Mouse (Mus musculus) liver, embryonic 14.5 days (tissue): ENCODE measurements around the gene Kbtbd8. TPM values are rescaled to one million over a fixed set of nuclear protein-coding genes. Genes with fewer than 3 reads are reported as not detected.

Source experiments
- ATAC-seq: fragments of 200-750 bp; cut with Nextera tagmentation; 2 replicates; pipeline ENCODE4 v1.8.0; 2017; ENCODE audit warnings: moderate number of reproducible peaks, mild to moderate bottlenecking, moderate library complexity; ENCODE audit not compliant: insufficient read depth
- DNase-seq, 3 experiments: peaks; one replicate each; pipeline ENCODE4 v3.0.0-alpha.2; 2012 to 2013; ENCODE audit warnings: low read depth in 3 of 3, low spot score in 3 of 3
- H3K27ac ChIP-seq: fragments of 300-500 bp; sonication (generic); 2 replicates; pipeline ENCODE4 v1.5.1; 2014; ENCODE audit warnings: moderate library complexity, mild to moderate bottlenecking, control low read depth, inconsistent platforms
- H3K27me3 ChIP-seq: fragments of 300-500 bp; sonication (generic); 2 replicates; pipeline ENCODE4 v1.6.1; 2014; ENCODE audit warnings: mild to moderate bottlenecking, low read length, moderate library complexity; ENCODE audit not compliant: control insufficient read depth, insufficient read depth
- H3K36me3 ChIP-seq: fragments of 300-500 bp; sonication (generic); replicated peaks from 2 replicates; pipeline ENCODE4 v1.6.1; 2014; ENCODE audit warnings: low read depth; ENCODE audit not compliant: control insufficient read depth, insufficient read depth
- H3K4me1 ChIP-seq, 2 experiments: fragments of 200-500 bp in 1 of 2; fragments of 300-500 bp in 1 of 2; sonication (generic) in 1 of 2; replicated peaks; 2 replicates each; pipeline ENCODE4 v1.6.1; 2012 to 2014; ENCODE audit warnings: antibody characterized with exemption in 1 of 2, inconsistent platforms in 1 of 2, low read length in 1 of 2; ENCODE audit not compliant: control insufficient read depth in 2 of 2, insufficient read depth in 2 of 2
- H3K4me2 ChIP-seq: fragments of 300-500 bp; sonication (generic); 2 replicates; pipeline ENCODE4 v1.6.1; 2014; ENCODE audit warnings: low read depth, mild to moderate bottlenecking, control low read depth, moderate library complexity
- H3K4me3 ChIP-seq, 2 experiments: fragments of 200-500 bp in 1 of 2; fragments of 300-500 bp in 1 of 2; sonication (generic) in 1 of 2; 2 replicates each; pipeline ENCODE4 v1.5.1; 2012 to 2014; ENCODE audit warnings: low read depth in 2 of 2, low read length in 2 of 2, mild to moderate bottlenecking in 2 of 2, control low read depth in 1 of 2, inconsistent platforms in 1 of 2, moderate library complexity in 1 of 2; ENCODE audit not compliant: insufficient read depth in 1 of 2
- H3K9ac ChIP-seq: fragments of 300-500 bp; sonication (generic); replicated peaks from 2 replicates; pipeline ENCODE4 v1.6.1; 2014; ENCODE audit warnings: mild to moderate bottlenecking, control low read depth, moderate library complexity
- H3K9me3 ChIP-seq: fragments of 300-500 bp; sonication (generic); 2 replicates; pipeline ENCODE4 v1.6.1; 2016; ENCODE audit warnings: low read length, mixed read lengths; ENCODE audit not compliant: control insufficient read depth
- CTCF ChIP-seq: IDR thresholded peaks from 2 replicates; pipeline ENCODE4 v1.5.1; 2016; ENCODE audit warnings: antibody characterized with exemption, low read depth, control low read depth
- EP300 ChIP-seq: IDR thresholded peaks from 2 replicates; pipeline ENCODE4 v1.6.1; 2016; ENCODE audit warnings: antibody characterized with exemption, low read depth
- WGBS: fragments of 180-500 bp; shearing (Covaris S2); extraction: QIAGEN DNeasy Blood & Tissue Kit; methylation state at CpG from one replicate; pipeline ENCODE4 v1.1.7; 2014; ENCODE audit not compliant: insufficient replicate concordance; 5-methylcytosine and 5-hydroxymethylcytosine counted together
- polyA plus RNA-seq, 2 experiments: library from polyadenylated mRNA; depleted of rRNA in 1 of 2; stranded (reverse) in 1 of 2; unstranded in 1 of 2; fragments of >200 nt; fragmentation: Nextera tagmentation in 1 of 2; extraction: Ambion mirVana in 1 of 2; gene quantifications; 2 replicates each; pipeline versions ENCODE4 v1.2.1 to v1.2.3; 2012 to 2014

Kbtbd8 gene
- polyA plus RNA-seq (2012; rRNA removed) (1.5 and 2.4 TPM in 2 replicates), polyA plus RNA-seq (2014; fragmentation: Nextera tagmentation; extraction: Ambion mirVana) (4.5 and 5.4 TPM in 2 replicates)

- peaks cover under 1% of the 10 kb centered on the region; the same call in 1 of the 2 replicates for H3K36me3 ChIP-seq
- H3K4me2 ChIP-seq: peak within 1 kb of the TSS; percentile 88
- DNase-seq (peak in 1 of 3 experiments; percentile 4), ATAC-seq (no peak)
- peak within 1 kb of the TSS; percentile 72 to 95 for H3K4me3 ChIP-seq
- 26% methylated on average over 13 of the region's 13 CpGs for WGBS
- no peaks in the 10 kb centered on the region for H3K27me3 ChIP-seq
- peak within 1 kb of the TSS; percentile 76 for H3K9ac ChIP-seq
- peaks cover 8 to 9% of the 10 kb centered on the region in 2 experiments; a peak in 3 of 4 replicates for H3K4me1 ChIP-seq
- no peak within 1 kb of the TSS for H3K27ac ChIP-seq
- TF ChIP-seq CTCF: no peak
- no peak for TF ChIP-seq EP300
- H3K9me3 ChIP-seq: no peaks in the 10 kb centered on the region
Observed at GRCm38 (mm10) chr6:95116946-95117345, at the start of gene Kbtbd8. TSS of gene Kbtbd8 (plus strand) at chr6:95117240.

GRCm38 (mm10) chr6:95069753-95070152 lies 47.3 kb upstream of the Kbtbd8 start:
- no peak overlapping the region for H3K4me2 ChIP-seq
- H3K4me3 ChIP-seq: no peak overlapping the region
- no peak for ATAC-seq
- no peaks in the 10 kb centered on the region for H3K27me3 ChIP-seq
- H3K4me1 ChIP-seq: no peaks in the 10 kb centered on the region
- H3K9me3 ChIP-seq: no peaks in the 10 kb centered on the region
- no peak overlapping the region for H3K9ac ChIP-seq
- no peak for TF ChIP-seq CTCF
- no peak for TF ChIP-seq EP300
- DNase-seq: no peak
- 73% methylated on average over 10 of the region's 10 CpGs for WGBS
- no peak overlapping the region for H3K27ac ChIP-seq
- H3K36me3 ChIP-seq: no peaks in the 10 kb centered on the region

GRCm38 (mm10) chr6:95085276-95085675 lies 31.8 kb upstream of the Kbtbd8 start:
- Histone ChIP-seq H3K27me3 (no peaks in the 10 kb centered on the region), H3K4me3 (no peak overlapping the region), H3K9me3 (no peaks in the 10 kb centered on the region), H3K9ac (no peak overlapping the region), H3K27ac (no peak overlapping the region), H3K36me3 (no peaks in the 10 kb centered on the region), H3K4me2 (no peak overlapping the region), H3K4me1 (no peaks in the 10 kb centered on the region)
- 58% methylated on average over 1 of the region's 1 CpGs for WGBS
- ATAC-seq: no peak
- no peak for TF ChIP-seq EP300
- no peak for TF ChIP-seq CTCF
- DNase-seq: no peak

- Histone ChIP-seq H3K4me1 (no peaks in the 10 kb centered on the region), H3K9ac (no peak overlapping the region), H3K27ac (no peak overlapping the region), H3K4me2 (no peak overlapping the region), H3K36me3 (no peaks in the 10 kb centered on the region), H3K4me3 (no peak overlapping the region), H3K9me3 (no peaks in the 10 kb centered on the region), H3K27me3 (no peaks in the 10 kb centered on the region)
- ATAC-seq (no peak), DNase-seq (no peak)
- TF ChIP-seq EP300 (no peak), CTCF (no peak)
- WGBS: 77% methylated on average over 6 of the region's 6 CpGs
Observed at GRCm38 (mm10) chr6:95087154-95087846, 29.7 kb upstream of the Kbtbd8 start.

- no peak overlapping the region for H3K4me2 ChIP-seq
- H3K9ac ChIP-seq: no peak overlapping the region
- H3K9me3 ChIP-seq: no peaks in the 10 kb centered on the region
- H3K27ac ChIP-seq: no peak overlapping the region
- TF ChIP-seq EP300 (no peak), CTCF (peak; percentile 26; the same call in 1 of the 2 replicates)
- 29% methylated on average over 4 of the region's 4 CpGs for WGBS
- no peak overlapping the region for H3K4me3 ChIP-seq
- no peak for ATAC-seq
- no peaks in the 10 kb centered on the region for H3K27me3 ChIP-seq
- no peaks in the 10 kb centered on the region for H3K4me1 ChIP-seq
- H3K36me3 ChIP-seq: no peaks in the 10 kb centered on the region
- DNase-seq: peak in 1 of 3 experiments; percentile 10
Observed at GRCm38 (mm10) chr6:95088075-95088474, 29.0 kb upstream of the Kbtbd8 start.
